Mouse (Mus musculus): Measurements from ENCODE around the gene Mpz. TPM values are rescaled to one million over a fixed set of nuclear protein-coding genes. Genes with fewer than 3 reads are reported as not detected.
A peak's percentile ranks its signal among the peaks of the same experiment; 100 is the strongest.

Gene Mpz
- polyA plus RNA-seq, 2 experiments, result 5.3 to 14.6 TPM

- under 1% methylated on average over 27 of the region's 33 CpGs for WGBS
- no peak for TF ChIP-seq POLR2A (IDR thresholded peaks at IDR 0.05; ENCODE audit: borderline replicate concordance, extremely low read depth, insufficient read depth, insufficient read length)
These were observed 45.4 kb downstream of the Mpz start, which contains the start of gene Pcp4l1 for GRCm38 (mm10) chr1:171195887-171196397. Pcp4l1 (minus strand) TSS chr1:171196268.

GRCm38 (mm10) chr1:171199532-171199931, 49.0 kb downstream of the Mpz start:
- H3K4me1 ChIP-seq (ENCODE audit: control insufficient read depth, insufficient read depth, low read length), result peaks cover 8% of the 10 kb centered on the region
- no peak overlapping the region for H3K4me3 ChIP-seq (replicated peaks; ENCODE audit: low read length)
- H3K27me3 ChIP-seq (ENCODE audit: control insufficient read depth, insufficient read depth, low read length), result peaks cover 25% of the 10 kb centered on the region
- H3K27ac ChIP-seq (replicated peaks; ENCODE audit: low read depth, low read length), result no peak overlapping the region
- no peak for TF ChIP-seq POLR2A (IDR thresholded peaks at IDR 0.05; ENCODE audit: borderline replicate concordance, extremely low read depth, insufficient read depth, insufficient read length)
- H3K9me3 ChIP-seq (ENCODE audit: control insufficient read depth, low read length), result no peaks in the 10 kb centered on the region
- H3K36me3 ChIP-seq (ENCODE audit: control insufficient read depth, insufficient read depth, low read length), result no peaks in the 10 kb centered on the region
- DNase-seq (ENCODE audit: low spot score), result no peak
- 42% methylated on average over 1 of the region's 1 CpGs for WGBS
- no peak for ATAC-seq (ENCODE audit: low FRiP score, low read depth)
- H3K4me2 ChIP-seq (replicated peaks; ENCODE audit: low read depth, low read length, severe bottlenecking), result no peak overlapping the region
- H3K9ac ChIP-seq (ENCODE audit: low read depth, low read length, severe bottlenecking), result no peak overlapping the region

More at GRCm38 (mm10) chr1:171195887-171196397, 45.4 kb downstream of the Mpz start, which contains the start of gene Pcp4l1:
- Histone ChIP-seq H3K9me3 (ENCODE audit: control insufficient read depth, low read length) (no peaks in the 10 kb centered on the region), H3K36me3 (ENCODE audit: control insufficient read depth, insufficient read depth, low read length) (no peaks in the 10 kb centered on the region), H3K4me1 (ENCODE audit: control insufficient read depth, insufficient read depth, low read length) (peaks cover 20% of the 10 kb centered on the region), H3K4me2 (replicated peaks; ENCODE audit: low read depth, low read length, severe bottlenecking) (peak within 1 kb of the TSS; percentile 95), H3K27me3 (ENCODE audit: control insufficient read depth, insufficient read depth, low read length) (peaks cover 53% of the 10 kb centered on the region), H3K4me3 (replicated peaks; ENCODE audit: low read length) (peak within 1 kb of the TSS; percentile 49), H3K27ac (replicated peaks; ENCODE audit: low read depth, low read length) (no peak within 1 kb of the TSS), H3K9ac (ENCODE audit: low read depth, low read length, severe bottlenecking) (peak within 1 kb of the TSS; percentile 50)
- ATAC-seq (ENCODE audit: low FRiP score, low read depth) (peak; percentile 63), DNase-seq (ENCODE audit: low spot score) (no peak)

GRCm38 (mm10) chr1:171200769-171201168, 50.3 kb downstream of the Mpz start:
- no peak overlapping the region for H3K27ac ChIP-seq (replicated peaks; ENCODE audit: low read depth, low read length)
- H3K4me3 ChIP-seq (replicated peaks; ENCODE audit: low read length), result no peak overlapping the region
- TF ChIP-seq POLR2A (IDR thresholded peaks at IDR 0.05; ENCODE audit: borderline replicate concordance, extremely low read depth, insufficient read depth, insufficient read length), result no peak
- H3K9me3 ChIP-seq (ENCODE audit: control insufficient read depth, low read length), result no peaks in the 10 kb centered on the region
- DNase-seq (ENCODE audit: low spot score) (no peak), ATAC-seq (ENCODE audit: low FRiP score, low read depth) (no peak)
- H3K27me3 ChIP-seq (ENCODE audit: control insufficient read depth, insufficient read depth, low read length), result peaks cover 13% of the 10 kb centered on the region
- no peak overlapping the region for H3K4me2 ChIP-seq (replicated peaks; ENCODE audit: low read depth, low read length, severe bottlenecking)
- 92% methylated on average over 1 of the region's 1 CpGs for WGBS
- H3K4me1 ChIP-seq (ENCODE audit: control insufficient read depth, insufficient read depth, low read length), result peaks cover 2% of the 10 kb centered on the region; the same call in 1 of the 2 replicates
- no peak overlapping the region for H3K9ac ChIP-seq (ENCODE audit: low read depth, low read length, severe bottlenecking)
- H3K36me3 ChIP-seq (ENCODE audit: control insufficient read depth, insufficient read depth, low read length), result no peaks in the 10 kb centered on the region

- H3K4me3 ChIP-seq (replicated peaks; ENCODE audit: low read length), result no peak overlapping the region
- H3K9ac ChIP-seq (ENCODE audit: low read depth, low read length, severe bottlenecking), result no peak overlapping the region
- no peaks in the 10 kb centered on the region for H3K36me3 ChIP-seq (ENCODE audit: control insufficient read depth, insufficient read depth, low read length)
- WGBS, result 57% methylated on average over 10 of the region's 11 CpGs
- H3K27ac ChIP-seq (replicated peaks; ENCODE audit: low read depth, low read length), result no peak overlapping the region
- no peaks in the 10 kb centered on the region for H3K27me3 ChIP-seq (ENCODE audit: control insufficient read depth, insufficient read depth, low read length)
- no peaks in the 10 kb centered on the region for H3K4me1 ChIP-seq (ENCODE audit: control insufficient read depth, insufficient read depth, low read length)
- no peak overlapping the region for H3K4me2 ChIP-seq (replicated peaks; ENCODE audit: low read depth, low read length, severe bottlenecking)
- DNase-seq (ENCODE audit: low spot score) (no peak), ATAC-seq (ENCODE audit: low FRiP score, low read depth) (no peak)
- no peak for TF ChIP-seq POLR2A (IDR thresholded peaks at IDR 0.05; ENCODE audit: borderline replicate concordance, extremely low read depth, insufficient read depth, insufficient read length)
- H3K9me3 ChIP-seq (ENCODE audit: control insufficient read depth, low read length), result no peaks in the 10 kb centered on the region
These were observed 53.1 kb downstream of the Mpz start for GRCm38 (mm10) chr1:171203471-171204248.

GRCm38 (mm10) chr1:171204249-171204644, 53.7 kb downstream of the Mpz start:
- DNase-seq (ENCODE audit: low spot score) (no peak), ATAC-seq (ENCODE audit: low FRiP score, low read depth) (no peak)
- WGBS, result 24% methylated on average over 7 of the region's 7 CpGs
- no peaks in the 10 kb centered on the region for H3K9me3 ChIP-seq (ENCODE audit: control insufficient read depth, low read length)
- no peaks in the 10 kb centered on the region for H3K36me3 ChIP-seq (ENCODE audit: control insufficient read depth, insufficient read depth, low read length)
- no peak overlapping the region for H3K4me2 ChIP-seq (replicated peaks; ENCODE audit: low read depth, low read length, severe bottlenecking)
- no peaks in the 10 kb centered on the region for H3K4me1 ChIP-seq (ENCODE audit: control insufficient read depth, insufficient read depth, low read length)
- no peak overlapping the region for H3K9ac ChIP-seq (ENCODE audit: low read depth, low read length, severe bottlenecking)
- H3K27ac ChIP-seq (replicated peaks; ENCODE audit: low read depth, low read length), result no peak overlapping the region
- TF ChIP-seq POLR2A (IDR thresholded peaks at IDR 0.05; ENCODE audit: borderline replicate concordance, extremely low read depth, insufficient read depth, insufficient read length), result no peak
- H3K27me3 ChIP-seq (ENCODE audit: control insufficient read depth, insufficient read depth, low read length), result no peaks in the 10 kb centered on the region
- no peak overlapping the region for H3K4me3 ChIP-seq (replicated peaks; ENCODE audit: low read length)

Data from limb, embryonic 14.5 days (tissue).